Mouse (Mus musculus) brain, adult 10 weeks (tissue): ENCODE measurements around the gene Olfr137. TPM values are rescaled to one million over a fixed set of nuclear protein-coding genes. Genes with fewer than 3 reads are reported as not detected.

Experiments used
- polyA plus RNA-seq: library from polyadenylated mRNA; stranded (reverse); fragments of 350-450 nt; fragmentation: Illumina TruSeq; extraction: RNeasy Lipid Tissue Mini Kit (QIAGEN cat#74804); gene quantifications from one replicate; pipeline ENCODE4 v1.2.3, GENCODE M21; 2015; ENCODE audit warnings: low read depth, low replicate concordance

Gene Olfr137
- polyA plus RNA-seq: not detected

DNA sequence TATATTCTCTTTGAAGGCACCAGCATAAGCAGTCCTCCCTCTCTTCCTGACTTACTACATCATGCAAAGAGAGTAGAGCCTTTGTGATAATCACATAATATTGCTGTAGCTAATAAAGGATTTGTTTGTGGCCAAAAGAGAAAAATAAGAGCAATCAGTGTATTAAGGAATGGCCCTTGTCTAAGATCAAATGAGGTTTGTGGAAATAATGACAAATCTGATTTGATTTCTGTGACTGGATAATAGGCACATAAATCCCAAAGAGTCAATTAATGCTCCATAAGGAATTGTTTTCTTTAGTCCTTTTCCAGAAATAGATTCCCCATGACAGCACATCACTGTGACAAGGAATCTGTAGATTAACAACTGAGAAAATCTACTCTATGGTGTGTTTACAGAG lies at the start of gene Olfr137:
TSS of gene Olfr137 (minus strand) at position 101 of the 400 bp plus-strand sequence.

DNA sequence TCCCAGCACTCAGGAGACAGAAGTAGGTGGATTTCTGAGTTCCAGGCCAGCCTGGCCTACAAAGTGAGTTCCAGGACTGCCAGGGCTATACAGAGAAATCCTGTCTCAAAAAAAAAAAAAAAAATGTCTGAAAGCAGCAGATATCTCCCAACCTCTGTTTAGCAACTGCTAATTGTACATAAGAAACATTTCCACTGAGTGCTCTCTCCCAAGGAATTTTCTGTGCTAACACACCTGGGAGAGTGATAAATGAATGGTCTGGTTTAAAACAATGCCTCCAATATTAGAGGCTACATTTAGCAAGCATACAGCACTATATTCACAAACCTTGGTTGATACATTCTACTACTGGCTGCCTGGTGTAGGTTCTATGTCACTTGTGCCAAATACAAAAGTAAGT lies 22.2 kb upstream of the Olfr137 start, which contains the start of gene Olfr136:
TSS of gene Olfr136 (plus strand) at position 301 of the 400 bp plus-strand sequence.

DNA sequence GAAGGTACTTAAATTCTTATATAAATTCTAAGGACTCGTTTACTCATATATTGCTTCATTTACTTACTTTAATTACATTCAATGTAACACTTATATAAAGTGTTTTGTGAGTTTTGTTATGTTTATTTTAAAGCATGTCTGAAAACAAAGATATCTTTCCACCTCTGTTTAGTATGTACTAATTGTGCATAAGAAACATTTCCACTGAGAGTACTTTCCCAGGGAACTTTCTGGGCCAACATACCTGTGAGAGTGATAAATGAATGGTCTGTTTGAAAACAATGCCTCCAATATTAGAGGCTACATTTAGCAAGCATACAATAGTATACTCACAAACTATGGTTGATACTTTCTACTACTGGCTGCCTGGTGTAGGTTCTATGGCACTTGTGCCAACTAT lies 46.6 kb downstream of the Olfr137 start, which contains the start of gene Olfr138:
TSS of gene Olfr138 (plus strand) at position 301 of the 400 bp plus-strand sequence.

Other genes starting within 250 kb of the Olfr137 start
- gene Olfr129, start 247.5 kb downstream of the Olfr137 start, polyA plus RNA-seq: not detected
- not detected for gene Olfr130, start 243.6 kb downstream of the Olfr137 start, polyA plus RNA-seq
- not detected for gene Olfr131, start 218.9 kb downstream of the Olfr137 start, polyA plus RNA-seq
- gene Olfr132, start 173.0 kb downstream of the Olfr137 start, polyA plus RNA-seq: not detected
- gene Olfr133, start 162.3 kb downstream of the Olfr137 start, polyA plus RNA-seq: not detected
- not detected for gene Olfr134, start 136.2 kb downstream of the Olfr137 start, polyA plus RNA-seq
- gene Olfr135, start 103.2 kb downstream of the Olfr137 start, polyA plus RNA-seq: not detected
- not detected for gene Olfr138, start 46.5 kb downstream of the Olfr137 start, polyA plus RNA-seq
- gene Olfr136, start 22.3 kb upstream of the Olfr137 start, polyA plus RNA-seq: not detected
- gene Esp36, start 112.6 kb upstream of the Olfr137 start, polyA plus RNA-seq: not detected
- not detected for gene Esp34, start 246.6 kb upstream of the Olfr137 start, polyA plus RNA-seq